Mouse (Mus musculus): ENCODE results near the gene Fabp1. TPM values are rescaled to one million over a fixed set of nuclear protein-coding genes. Genes with fewer than 3 reads are reported as not detected.

Fabp1 gene
- polyA plus RNA-seq, 1 experiment = not detected

DNA sequence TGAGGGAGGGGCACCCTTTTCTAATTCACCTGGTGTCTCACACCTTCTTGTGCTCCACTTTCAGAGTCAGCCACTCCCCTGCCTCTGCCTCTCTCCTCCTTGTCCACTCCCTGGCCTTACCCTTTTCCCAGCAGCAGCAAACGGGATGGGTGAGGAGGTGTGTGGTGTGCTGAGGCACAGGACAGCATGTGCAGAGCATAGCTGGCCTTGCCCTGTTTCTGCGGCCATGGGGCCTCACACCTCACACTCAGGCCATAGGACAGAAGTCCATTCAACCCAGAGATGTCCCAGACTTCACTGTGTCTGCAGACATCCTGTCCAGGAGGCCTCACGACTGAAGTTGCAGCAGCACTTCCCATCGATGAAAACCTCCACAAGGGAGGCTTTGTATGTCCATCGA lies 4.0 kb downstream of the Fabp1 start:
- Histone ChIP-seq H3K4me1 (ENCODE audit: control insufficient read depth, insufficient read depth, low read length) (no peaks in the 10 kb centered on the region), H3K27ac (ENCODE audit: insufficient read depth, low read length) (no peak overlapping the region), H3K4me3 (ENCODE audit: insufficient read depth, low read length) (no peak overlapping the region)
- TF ChIP-seq POLR2A (IDR thresholded peaks at IDR 0.05; ENCODE audit: extremely low read depth, insufficient read depth, low read length) (no peak), CTCF (IDR thresholded peaks at IDR 0.05; ENCODE audit: extremely low read depth, insufficient read depth, low read length) (no peak)

DNA sequence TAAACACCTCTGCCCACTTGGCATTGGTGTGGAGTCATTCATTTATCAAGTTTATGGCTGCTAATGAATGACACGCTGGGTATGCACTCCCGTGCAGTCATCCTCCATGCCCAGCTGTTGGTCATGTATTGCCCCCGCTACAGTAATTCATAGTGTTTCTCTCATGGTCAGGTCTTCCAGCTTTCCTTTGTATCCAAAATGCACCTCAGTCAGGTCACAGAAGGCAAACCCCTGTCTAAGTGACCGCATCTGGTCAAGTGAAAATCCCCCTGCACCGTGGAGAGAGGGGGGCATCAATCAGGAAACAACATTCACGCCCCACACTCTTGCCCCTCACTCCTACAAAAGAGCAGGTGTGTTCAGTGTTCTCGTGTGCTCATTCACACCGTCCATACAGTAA lies 4.5 kb downstream of the Fabp1 start:
- no peak for TF ChIP-seq CTCF (IDR thresholded peaks at IDR 0.05; ENCODE audit: extremely low read depth, insufficient read depth, low read length)
- no peak for TF ChIP-seq POLR2A (IDR thresholded peaks at IDR 0.05; ENCODE audit: extremely low read depth, insufficient read depth, low read length)
- no peak overlapping the region for H3K27ac ChIP-seq (ENCODE audit: insufficient read depth, low read length)
- no peaks in the 10 kb centered on the region for H3K4me1 ChIP-seq (ENCODE audit: control insufficient read depth, insufficient read depth, low read length)
- no peak overlapping the region for H3K4me3 ChIP-seq (ENCODE audit: insufficient read depth, low read length)

DNA sequence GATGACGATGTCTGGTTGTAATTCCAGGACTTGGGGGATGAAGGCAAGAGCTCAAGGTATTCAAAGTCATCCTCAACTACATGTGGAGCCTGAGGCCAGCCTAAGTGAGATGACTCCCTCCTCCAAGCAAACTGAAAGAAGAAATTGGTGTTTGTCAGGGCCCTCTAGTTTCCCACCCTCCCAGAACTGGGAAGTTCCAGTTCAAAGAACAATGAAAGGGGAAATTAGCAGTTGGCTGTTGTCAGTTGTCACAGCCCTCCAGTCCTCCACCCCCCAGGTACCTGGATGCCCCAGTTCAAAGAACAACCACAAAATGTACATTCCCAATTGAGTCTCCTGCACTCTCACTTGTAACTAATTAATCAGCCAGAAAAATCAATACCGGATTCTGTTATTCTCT lies 9.1 kb downstream of the Fabp1 start:
- TF ChIP-seq CTCF (IDR thresholded peaks at IDR 0.05; ENCODE audit: extremely low read depth, insufficient read depth, low read length) (no peak), POLR2A (IDR thresholded peaks at IDR 0.05; ENCODE audit: extremely low read depth, insufficient read depth, low read length) (no peak)
- H3K27ac ChIP-seq (ENCODE audit: insufficient read depth, low read length) = no peak overlapping the region
- H3K4me1 ChIP-seq (ENCODE audit: control insufficient read depth, insufficient read depth, low read length) = no peaks in the 10 kb centered on the region
- H3K4me3 ChIP-seq (ENCODE audit: insufficient read depth, low read length) = no peak overlapping the region

- Histone ChIP-seq H3K4me3 (ENCODE audit: insufficient read depth, low read length) (no peak overlapping the region), H3K27ac (ENCODE audit: insufficient read depth, low read length) (no peak overlapping the region), H3K4me1 (ENCODE audit: control insufficient read depth, insufficient read depth, low read length) (no peaks in the 10 kb centered on the region)
- no peak for TF ChIP-seq CTCF (IDR thresholded peaks at IDR 0.05; ENCODE audit: extremely low read depth, insufficient read depth, low read length)
- TF ChIP-seq POLR2A (IDR thresholded peaks at IDR 0.05; ENCODE audit: extremely low read depth, insufficient read depth, low read length) = no peak
These were observed 12.3 kb downstream of the Fabp1 start for GRCm38 (mm10) chr6:71211917-71212316.

GRCm38 (mm10) chr6:71212471-71212870 lies 12.8 kb downstream of the Fabp1 start:
- no peak overlapping the region for H3K4me3 ChIP-seq (ENCODE audit: insufficient read depth, low read length)
- H3K4me1 ChIP-seq (ENCODE audit: control insufficient read depth, insufficient read depth, low read length) = no peaks in the 10 kb centered on the region
- no peak overlapping the region for H3K27ac ChIP-seq (ENCODE audit: insufficient read depth, low read length)
- TF ChIP-seq CTCF (IDR thresholded peaks at IDR 0.05; ENCODE audit: extremely low read depth, insufficient read depth, low read length) (no peak), POLR2A (IDR thresholded peaks at IDR 0.05; ENCODE audit: extremely low read depth, insufficient read depth, low read length) (no peak)

- TF ChIP-seq POLR2A (IDR thresholded peaks at IDR 0.05; ENCODE audit: extremely low read depth, insufficient read depth, low read length) (no peak), CTCF (IDR thresholded peaks at IDR 0.05; ENCODE audit: extremely low read depth, insufficient read depth, low read length) (no peak)
- H3K27ac ChIP-seq (ENCODE audit: insufficient read depth, low read length) = no peak overlapping the region
- H3K4me3 ChIP-seq (ENCODE audit: insufficient read depth, low read length) = no peak overlapping the region
- no peaks in the 10 kb centered on the region for H3K4me1 ChIP-seq (ENCODE audit: control insufficient read depth, insufficient read depth, low read length)
These were observed 21.9 kb downstream of the Fabp1 start for GRCm38 (mm10) chr6:71221501-71221900.

- no peak for TF ChIP-seq CTCF (IDR thresholded peaks at IDR 0.05; ENCODE audit: extremely low read depth, insufficient read depth, low read length)
- TF ChIP-seq POLR2A (IDR thresholded peaks at IDR 0.05; ENCODE audit: extremely low read depth, insufficient read depth, low read length) = no peak
- Histone ChIP-seq H3K27ac (ENCODE audit: insufficient read depth, low read length) (no peak overlapping the region), H3K4me1 (ENCODE audit: control insufficient read depth, insufficient read depth, low read length) (no peaks in the 10 kb centered on the region), H3K4me3 (ENCODE audit: insufficient read depth, low read length) (no peak overlapping the region)
These were observed 24.7 kb downstream of the Fabp1 start for GRCm38 (mm10) chr6:71224184-71224943.

DNA sequence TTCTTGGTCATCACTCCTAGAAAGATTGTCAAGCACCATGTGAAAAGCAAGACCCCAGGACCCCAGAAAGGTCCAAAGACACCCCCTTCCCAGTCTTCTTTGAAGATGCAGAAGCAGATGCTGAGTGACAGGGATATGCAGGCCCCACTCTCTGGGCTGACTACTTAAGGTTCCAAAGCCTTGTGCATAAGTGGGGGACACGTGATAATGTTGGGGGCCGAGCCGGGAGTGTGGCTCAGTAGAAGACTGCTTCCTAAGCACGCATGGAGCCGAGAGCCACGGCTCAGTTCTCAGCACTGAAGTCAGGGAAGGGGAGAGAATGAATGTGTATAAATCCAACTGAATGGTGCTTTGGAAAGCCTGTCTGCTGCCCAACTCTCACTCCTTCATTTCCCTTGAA lies 26.9 kb downstream of the Fabp1 start:
- H3K4me3 ChIP-seq (ENCODE audit: insufficient read depth, low read length) = no peak overlapping the region
- H3K27ac ChIP-seq (ENCODE audit: insufficient read depth, low read length) = no peak overlapping the region
- no peaks in the 10 kb centered on the region for H3K4me1 ChIP-seq (ENCODE audit: control insufficient read depth, insufficient read depth, low read length)
- TF ChIP-seq POLR2A (IDR thresholded peaks at IDR 0.05; ENCODE audit: extremely low read depth, insufficient read depth, low read length) = no peak
- no peak for TF ChIP-seq CTCF (IDR thresholded peaks at IDR 0.05; ENCODE audit: extremely low read depth, insufficient read depth, low read length)

DNA sequence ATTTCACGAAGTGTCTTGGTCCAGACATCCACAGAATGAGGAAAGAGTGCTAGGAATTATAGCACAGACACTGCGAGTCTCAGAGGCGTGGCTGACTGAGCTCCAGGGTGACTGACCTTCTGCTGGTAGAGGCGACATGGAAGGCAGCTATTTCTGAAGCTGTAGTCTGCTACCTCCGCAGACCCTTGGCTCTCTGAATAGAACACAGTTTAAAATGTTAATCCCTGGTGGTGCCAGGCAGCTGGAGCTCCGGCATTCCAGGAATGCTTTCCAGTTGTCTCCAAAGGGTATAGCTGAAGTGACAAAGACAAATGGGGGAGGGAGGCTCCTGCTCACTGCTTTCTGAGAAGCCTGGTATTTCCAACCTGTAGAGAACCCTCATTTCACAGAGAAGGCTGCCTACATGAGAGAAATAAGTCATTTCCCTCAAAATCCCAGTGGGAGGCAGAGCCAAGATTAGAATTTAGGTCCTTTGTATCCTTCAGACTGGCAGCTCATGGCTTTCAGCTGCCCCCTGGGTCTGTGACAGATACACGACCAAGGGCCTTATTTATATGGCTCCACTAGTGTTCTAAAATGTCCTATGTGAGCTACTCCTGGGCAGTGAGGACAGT lies 27.6 kb downstream of the Fabp1 start:
- Histone ChIP-seq H3K27ac (ENCODE audit: insufficient read depth, low read length) (no peak overlapping the region), H3K4me1 (ENCODE audit: control insufficient read depth, insufficient read depth, low read length) (no peaks in the 10 kb centered on the region), H3K4me3 (ENCODE audit: insufficient read depth, low read length) (no peak overlapping the region)
- TF ChIP-seq CTCF (IDR thresholded peaks at IDR 0.05; ENCODE audit: extremely low read depth, insufficient read depth, low read length) (no peak), POLR2A (IDR thresholded peaks at IDR 0.05; ENCODE audit: extremely low read depth, insufficient read depth, low read length) (no peak)

- TF ChIP-seq POLR2A (IDR thresholded peaks at IDR 0.05; ENCODE audit: extremely low read depth, insufficient read depth, low read length) = no peak
- TF ChIP-seq CTCF (IDR thresholded peaks at IDR 0.05; ENCODE audit: extremely low read depth, insufficient read depth, low read length) = no peak
- no peak overlapping the region for H3K27ac ChIP-seq (ENCODE audit: insufficient read depth, low read length)
- H3K4me3 ChIP-seq (ENCODE audit: insufficient read depth, low read length) = no peak overlapping the region
- no peaks in the 10 kb centered on the region for H3K4me1 ChIP-seq (ENCODE audit: control insufficient read depth, insufficient read depth, low read length)
These were observed 35.5 kb downstream of the Fabp1 start for GRCm38 (mm10) chr6:71235121-71235520.

Data from cortical plate, adult 2 months (tissue).